8 mouse cellular contexts compared by ENCODE assay signal in genomic region chr12:86867271-86868223, GRCm38 (mm10). TPM values are rescaled to one million over a fixed set of nuclear protein-coding genes. Genes with fewer than 3 reads are reported as not detected.
DNase-seq lines count a peak whose midpoint lies in the region; ATAC-seq lines count a peak whose summit lies in the region.

No protein-coding gene starts in this region.

- no peaks in the 10 kb centered on the region for H3K36me3 ChIP-seq in hindbrain, embryonic 10.5 days
- no peaks in the 10 kb centered on the region for H3K36me3 ChIP-seq in hindbrain, embryonic 14.5 days (replicated peaks; ENCODE audit: control insufficient read depth, insufficient read depth)
- H3K36me3 ChIP-seq in kidney, embryonic 14.5 days (ENCODE audit: control insufficient read depth, insufficient read depth, low read length), result no peaks in the 10 kb centered on the region

- peak overlapping the region; percentile 54 for H3K27ac ChIP-seq in hindbrain, embryonic 10.5 days
- no peak overlapping the region for H3K27ac ChIP-seq in hindbrain, embryonic 14.5 days
- H3K27ac ChIP-seq in kidney, embryonic 14.5 days (ENCODE audit: low read depth, low read length), result peak overlapping the region; percentile 78

- WGBS in hindbrain, embryonic 10.5 days, result 46% methylated on average over 14 of the region's 14 CpGs
- 50% methylated on average over 14 of the region's 14 CpGs for WGBS in hindbrain, embryonic 14.5 days
- 43% methylated on average over 14 of the region's 14 CpGs for WGBS in kidney, embryonic 14.5 days

- no peak overlapping the region for H3K9ac ChIP-seq in hindbrain, embryonic 14.5 days
- no peak overlapping the region for H3K9ac ChIP-seq in kidney, embryonic 14.5 days (ENCODE audit: low read depth, low read length)

- H3K4me3 ChIP-seq in hindbrain, embryonic 10.5 days, result no peak overlapping the region
- no peak overlapping the region for H3K4me3 ChIP-seq in hindbrain, embryonic 14.5 days (replicated peaks; ENCODE audit: low read length)
- no peak overlapping the region for H3K4me3 ChIP-seq in kidney, embryonic 14.5 days (ENCODE audit: low read length)

- H3K4me2 ChIP-seq in hindbrain, embryonic 14.5 days (replicated peaks), result no peak overlapping the region
- no peak overlapping the region for H3K4me2 ChIP-seq in kidney, embryonic 14.5 days (replicated peaks; ENCODE audit: low read depth, low read length)

- peaks cover 22% of the 10 kb centered on the region for H3K4me1 ChIP-seq in hindbrain, embryonic 10.5 days (replicated peaks)
- no peaks in the 10 kb centered on the region for H3K4me1 ChIP-seq in hindbrain, embryonic 14.5 days (replicated peaks; ENCODE audit: control insufficient read depth, insufficient read depth, low read length)
- peaks cover 11% of the 10 kb centered on the region for H3K4me1 ChIP-seq in kidney, embryonic 14.5 days (ENCODE audit: control insufficient read depth, insufficient read depth, low read length)

- H3K27me3 ChIP-seq in hindbrain, embryonic 10.5 days (ENCODE audit: insufficient read depth, poor library complexity, severe bottlenecking), result no peaks in the 10 kb centered on the region
- H3K27me3 ChIP-seq in hindbrain, embryonic 14.5 days (ENCODE audit: control insufficient read depth, insufficient read depth, low read length), result no peaks in the 10 kb centered on the region
- H3K27me3 ChIP-seq in kidney, embryonic 14.5 days (ENCODE audit: control insufficient read depth, insufficient read depth, low read length), result no peaks in the 10 kb centered on the region

- no peak for DNase-seq in hindbrain, embryonic 10.5 days (ENCODE audit: low spot score)
- DNase-seq in hindbrain, embryonic 14.5 days (ENCODE audit: low spot score), result no peak
- peak; percentile 69 for DNase-seq in cerebellum, adult 8-10 months
- DNase-seq in heart, adult 18-20 months, result peak; percentile 73 to 87
- DNase-seq in lung, postnatal 4 days, result peak; percentile 60 to 75
- no peak for DNase-seq in layer of hippocampus, adult 9-11 months
- DNase-seq in spleen, postnatal 10 days (ENCODE audit: low spot score in 2 of 2), result no peak

- ATAC-seq in hindbrain, embryonic 14.5 days (ENCODE audit: low FRiP score), result no peak
- peak; percentile 73 for ATAC-seq in kidney, embryonic 14.5 days (ENCODE audit: low FRiP score, low TSS enrichment)

- H3K9me3 ChIP-seq in hindbrain, embryonic 10.5 days, result peaks cover 4% of the 10 kb centered on the region; the same call in 1 of the 2 replicates
- H3K9me3 ChIP-seq in hindbrain, embryonic 14.5 days (ENCODE audit: control insufficient read depth, low read length), result no peaks in the 10 kb centered on the region
- H3K9me3 ChIP-seq in kidney, embryonic 14.5 days (ENCODE audit: control insufficient read depth, low read length), result no peaks in the 10 kb centered on the region

RNA-seq across cellular contexts. Expression of gene Irf2bpl, which starts 17.1 kb away (rescaled TPM):
- 20.3 and 34.2 TPM in 2 replicates for polyA plus RNA-seq in hindbrain, embryonic 10.5 days (2016; fragmentation: Nextera tagmentation; extraction: Ambion mirVana)
- 64.5 and 65.5 TPM in 2 replicates for polyA plus RNA-seq in hindbrain, embryonic 14.5 days (2014; fragmentation: Nextera tagmentation; extraction: Ambion mirVana)
- total RNA-seq in heart, adult 18-20 months (2021), result 10 to 100 TPM; 30.0 to 30.5 TPM
- 25.8 and 34.8 TPM in 2 replicates for polyA plus RNA-seq in kidney, embryonic 14.5 days (2014; fragmentation: Nextera tagmentation; extraction: Ambion mirVana)

Comparison
In these comparisons a context has a peak if more than half of its experiments do, and no peak if none do; other contexts are left out.
1. DNase-seq: peak in cerebellum, adult 8-10 months (single experiment), heart, adult 18-20 months (2 of 2) and lung, postnatal 4 days (2 of 2); none in hindbrain, embryonic 10.5 days (single experiment), hindbrain, embryonic 14.5 days (single experiment), layer of hippocampus, adult 9-11 months (single experiment) and spleen, postnatal 10 days (0 of 2).